Mouse (Mus musculus) midbrain, postnatal 0 days (tissue): ENCODE results near the gene Nudt5. TPM values are rescaled to one million over a fixed set of nuclear protein-coding genes. Genes with fewer than 3 reads are reported as not detected.

Source experiments
- ATAC-seq: fragments of 200-750 bp; cut with Nextera tagmentation; 2 replicates; pipeline ENCODE4 v1.8.0; 2017; ENCODE audit warnings: moderate number of reproducible peaks, mild to moderate bottlenecking, moderate TSS enrichment, moderate library complexity; ENCODE audit not compliant: low FRiP score
- DNase-seq: peaks from one replicate; pipeline ENCODE4 v3.0.0-alpha.2; 2015; ENCODE audit warnings: low spot score
- H3K27ac ChIP-seq: fragments of 300-500 bp; sonication (generic); 2 replicates; pipeline ENCODE4 v1.5.1; 2014; ENCODE audit warnings: low read depth, mild to moderate bottlenecking, low read length, mixed read lengths
- H3K27me3 ChIP-seq: fragments of 300-500 bp; sonication (generic); 2 replicates; pipeline ENCODE4 v1.6.1; 2014; ENCODE audit warnings: low read length, control low read depth, mixed read lengths; ENCODE audit not compliant: insufficient read depth
- H3K36me3 ChIP-seq: fragments of 300-500 bp; sonication (generic); 2 replicates; pipeline ENCODE4 v1.6.1; 2014; ENCODE audit warnings: low read length, control low read depth, mixed read lengths; ENCODE audit not compliant: insufficient read depth
- H3K4me1 ChIP-seq: fragments of 300-500 bp; sonication (generic); 2 replicates; pipeline ENCODE4 v1.6.1; 2014; ENCODE audit warnings: mild to moderate bottlenecking, control low read depth, antibody characterized with exemption, low read length, mixed read lengths; ENCODE audit not compliant: insufficient read depth
- H3K4me2 ChIP-seq: fragments of 300-500 bp; sonication (generic); 2 replicates; pipeline ENCODE4 v1.6.1; 2014; ENCODE audit warnings: low read depth, mild to moderate bottlenecking, low read length, mixed read lengths; ENCODE audit not compliant: poor library complexity, severe bottlenecking
- H3K4me3 ChIP-seq: fragments of 300-500 bp; sonication (generic); 2 replicates; pipeline ENCODE4 v1.5.1; 2014; ENCODE audit warnings: low read depth, mild to moderate bottlenecking, low read length, moderate library complexity
- H3K9ac ChIP-seq: fragments of 300-500 bp; sonication (generic); replicated peaks from 2 replicates; pipeline ENCODE4 v1.6.1; 2014; ENCODE audit warnings: mild to moderate bottlenecking, low read length, moderate library complexity, mixed read lengths; ENCODE audit not compliant: poor library complexity, severe bottlenecking
- H3K9me3 ChIP-seq: fragments of 300-500 bp; sonication (generic); 2 replicates; pipeline ENCODE4 v1.6.1; 2016; ENCODE audit warnings: low read length, control low read depth
- CTCF ChIP-seq: IDR thresholded peaks from 2 replicates; pipeline ENCODE4 v1.5.1; 2016; ENCODE audit warnings: antibody characterized with exemption, mild to moderate bottlenecking
- WGBS: fragments of 180-500 bp; shearing (Covaris S2); extraction: QIAGEN DNeasy Blood & Tissue Kit; methylation state at CpG from one replicate; pipeline ENCODE4 v1.1.7; 2014; 5-methylcytosine and 5-hydroxymethylcytosine counted together
- polyA plus RNA-seq: library from polyadenylated mRNA; unstranded; fragments of >200 nt; fragmentation: Nextera tagmentation; extraction: Ambion mirVana; gene quantifications from 2 replicates; pipeline ENCODE4 v1.2.1, GENCODE M21; 2015
- total RNA-seq: library from RNA; depleted of rRNA; stranded (reverse); fragments of >200 nt; gene quantifications from 2 replicates; pipeline ENCODE4 v1.2.3, GENCODE M21; 2014; rRNA removed

Nudt5 gene
- total RNA-seq (12.6 and 14.3 TPM in 2 replicates), polyA plus RNA-seq (11.4 and 13.7 TPM in 2 replicates)

DNA sequence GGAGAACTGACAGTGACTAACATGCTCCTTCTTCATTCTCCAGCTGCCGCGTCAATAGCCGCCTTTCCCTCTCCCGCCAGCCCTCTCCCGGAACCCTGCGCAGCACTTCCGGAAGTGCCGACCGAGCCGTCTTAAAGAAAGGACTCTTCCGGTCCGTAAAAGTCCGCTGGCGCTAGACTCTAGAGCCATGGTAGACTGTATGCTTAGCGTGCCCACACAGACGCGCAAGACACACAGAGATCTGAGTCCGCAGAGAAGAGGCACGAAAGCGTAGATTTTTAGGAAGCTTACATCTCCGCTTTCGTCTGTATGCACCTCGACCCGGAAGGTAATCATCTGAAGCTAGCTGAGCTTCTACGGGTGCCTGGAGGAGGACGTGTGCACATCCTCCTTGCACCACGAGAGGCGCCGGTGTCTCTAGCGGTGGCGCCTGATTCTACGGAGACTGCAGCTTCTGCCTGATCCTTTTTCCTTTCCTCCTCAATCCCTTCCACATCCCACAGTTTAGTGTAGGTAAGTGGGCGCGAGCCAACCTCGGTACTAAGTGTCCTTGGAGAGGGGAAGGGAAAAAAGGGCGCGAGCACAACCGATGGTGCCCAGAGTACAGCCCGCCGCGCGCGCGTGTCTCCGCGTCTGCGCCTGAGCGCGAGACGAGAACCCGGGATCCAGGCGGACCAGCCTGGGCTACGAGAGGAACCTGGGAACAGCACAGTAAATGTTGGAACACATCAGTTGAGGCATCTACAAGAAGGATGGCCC lies at the start of gene Nudt5, which contains the start of gene Cdc123:
Gene Nudt5, plus strand, starts transcription at position 147 of the 759 bp plus-strand sequence.
Gene Cdc123, minus strand, starts transcription at position 292 of the 759 bp plus-strand sequence.
- H3K4me1 ChIP-seq, result no peaks in the 10 kb centered on the region
- peak within 1 kb of the TSS; percentile 64 for H3K4me2 ChIP-seq
- peak within 1 kb of the TSS; percentile 75 for H3K4me3 ChIP-seq
- peak; percentile 95 for ATAC-seq
- H3K27me3 ChIP-seq, result no peaks in the 10 kb centered on the region
- peak; percentile 96 for DNase-seq
- under 1% methylated on average over 53 of the region's 53 CpGs for WGBS
- peak within 1 kb of the TSS; percentile 81 for H3K9ac ChIP-seq
- H3K9me3 ChIP-seq, result no peaks in the 10 kb centered on the region
- H3K36me3 ChIP-seq, result peaks cover 12% of the 10 kb centered on the region
- peak within 1 kb of the TSS; percentile 96 for H3K27ac ChIP-seq
- peak; percentile 91 for TF ChIP-seq CTCF

- no peak for TF ChIP-seq CTCF
- ATAC-seq (no peak), DNase-seq (no peak)
- H3K36me3 ChIP-seq, result peaks cover 40% of the 10 kb centered on the region
- H3K27ac ChIP-seq, result no peak overlapping the region
- WGBS, result 87% methylated on average over 11 of the region's 11 CpGs
- H3K4me3 ChIP-seq, result no peak overlapping the region
- no peaks in the 10 kb centered on the region for H3K9me3 ChIP-seq
- H3K4me1 ChIP-seq, result no peaks in the 10 kb centered on the region
- no peaks in the 10 kb centered on the region for H3K27me3 ChIP-seq
- H3K4me2 ChIP-seq, result no peak overlapping the region
- no peak overlapping the region for H3K9ac ChIP-seq
Observed at GRCm38 (mm10) chr2:5797816-5798672, 46.8 kb upstream of the Nudt5 start.

GRCm38 (mm10) chr2:5801182-5801640 lies 43.6 kb upstream of the Nudt5 start:
- no peak overlapping the region for H3K4me2 ChIP-seq
- H3K27me3 ChIP-seq, result no peaks in the 10 kb centered on the region
- no peaks in the 10 kb centered on the region for H3K4me1 ChIP-seq
- H3K4me3 ChIP-seq, result no peak overlapping the region
- no peak overlapping the region for H3K27ac ChIP-seq
- no peaks in the 10 kb centered on the region for H3K9me3 ChIP-seq
- DNase-seq, result no peak
- peaks cover 39% of the 10 kb centered on the region for H3K36me3 ChIP-seq
- no peak overlapping the region for H3K9ac ChIP-seq
- no peak for ATAC-seq
- no peak for TF ChIP-seq CTCF
- WGBS, result 92% methylated on average over 9 of the region's 9 CpGs

DNA sequence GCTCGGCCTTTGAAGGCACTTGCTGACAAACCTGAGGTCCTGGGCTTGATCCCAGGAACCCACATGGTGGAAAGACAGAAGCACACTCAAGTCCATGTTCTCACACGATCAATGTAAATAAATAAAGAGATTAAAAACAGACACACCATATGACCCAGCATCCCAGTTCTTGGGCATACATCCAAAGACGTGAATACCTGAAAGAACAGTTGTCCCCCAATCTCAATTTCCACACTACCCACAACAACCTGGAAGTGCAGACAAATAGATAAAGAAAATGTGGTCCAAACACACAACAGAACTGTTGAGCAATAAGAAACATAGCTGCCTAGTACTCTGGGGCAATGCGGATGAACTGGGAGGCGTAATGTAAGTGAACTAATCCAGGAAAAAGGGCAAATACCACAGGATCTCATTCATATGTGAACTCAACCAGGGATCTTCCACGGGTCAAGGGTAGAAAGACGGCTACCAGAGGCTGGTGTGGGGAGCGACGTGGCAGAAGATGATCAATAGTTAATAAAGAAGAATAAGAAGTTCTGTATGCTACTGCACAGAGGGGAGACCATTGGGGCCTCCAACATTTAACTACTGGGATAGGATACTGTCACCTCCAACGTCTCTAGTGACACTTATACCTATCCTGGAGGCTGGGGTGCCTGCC lies 42.8 kb upstream of the Nudt5 start:
- H3K36me3 ChIP-seq, result peaks cover 30% of the 10 kb centered on the region
- 97% methylated on average over 10 of the region's 10 CpGs for WGBS

DNA sequence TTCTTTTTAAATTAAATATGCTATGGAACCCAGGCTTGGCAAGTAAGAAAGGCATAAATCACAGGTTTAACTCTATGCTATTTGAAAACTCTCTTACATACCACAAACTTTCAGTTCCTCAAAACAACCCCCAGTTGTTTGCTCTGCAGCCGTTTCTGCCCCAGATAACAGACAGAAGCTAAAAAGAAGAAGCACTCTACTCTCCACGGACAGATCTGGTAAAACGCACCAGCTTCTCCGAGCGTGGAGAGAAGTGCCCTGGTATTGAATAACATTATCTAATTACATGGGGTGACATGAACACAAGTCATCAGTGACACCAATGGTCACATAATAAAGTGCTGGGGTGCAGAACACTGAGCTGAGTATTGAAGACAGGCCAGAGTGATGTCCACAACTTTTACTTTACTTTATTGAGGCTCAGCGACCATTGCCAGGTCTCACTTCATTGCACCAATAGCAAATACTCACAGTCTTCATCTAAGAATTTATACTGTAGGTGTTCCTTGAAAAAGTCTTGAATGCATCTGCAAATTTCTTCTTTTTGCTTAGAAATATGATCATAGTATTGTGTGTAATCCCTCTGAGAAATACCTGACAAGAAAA lies 40.3 kb upstream of the Nudt5 start:
- no peak overlapping the region for H3K27ac ChIP-seq
- H3K36me3 ChIP-seq, result peaks cover 18% of the 10 kb centered on the region
- 89% methylated on average over 6 of the region's 6 CpGs for WGBS
- ATAC-seq, result no peak
- H3K9me3 ChIP-seq, result no peaks in the 10 kb centered on the region
- DNase-seq, result no peak
- H3K9ac ChIP-seq, result no peak overlapping the region
- no peaks in the 10 kb centered on the region for H3K27me3 ChIP-seq
- no peak overlapping the region for H3K4me3 ChIP-seq
- H3K4me1 ChIP-seq, result no peaks in the 10 kb centered on the region
- TF ChIP-seq CTCF, result no peak
- no peak overlapping the region for H3K4me2 ChIP-seq

More for the DNA sequence above, 42.8 kb upstream of the Nudt5 start:
- DNase-seq (no peak), ATAC-seq (no peak)
- Histone ChIP-seq H3K4me3 (no peak overlapping the region), H3K4me2 (no peak overlapping the region), H3K27ac (no peak overlapping the region), H3K9me3 (no peaks in the 10 kb centered on the region), H3K27me3 (no peaks in the 10 kb centered on the region), H3K9ac (no peak overlapping the region), H3K4me1 (no peaks in the 10 kb centered on the region)
- TF ChIP-seq CTCF, result no peak
